Mouse (Mus musculus) neural tube, embryonic 14.5 days (tissue): ENCODE results near the gene Ppp3ca. TPM values are rescaled to one million over a fixed set of nuclear protein-coding genes. Genes with fewer than 3 reads are reported as not detected.

Source experiments
- ATAC-seq: fragments of 200-750 bp; cut with Nextera tagmentation; 2 replicates; pipeline ENCODE4 v1.8.0; 2017; ENCODE audit warnings: low read depth, mild to moderate bottlenecking, moderate TSS enrichment, moderate library complexity
- H3K27ac ChIP-seq: fragments of 300-500 bp; sonication (generic); 2 replicates; pipeline ENCODE4 v1.5.1; 2014; ENCODE audit warnings: low read depth, mild to moderate bottlenecking, control low read depth, low read length, moderate library complexity, mixed read lengths
- H3K27me3 ChIP-seq: fragments of 300-500 bp; sonication (generic); 2 replicates; pipeline ENCODE4 v1.6.1; 2014; ENCODE audit warnings: low read length; ENCODE audit not compliant: control insufficient read depth, insufficient read depth
- H3K36me3 ChIP-seq: fragments of 300-500 bp; sonication (generic); 2 replicates; pipeline ENCODE4 v1.6.1; 2014; ENCODE audit warnings: low read length, mixed read lengths; ENCODE audit not compliant: control insufficient read depth, insufficient read depth
- H3K4me1 ChIP-seq: fragments of 300-500 bp; sonication (generic); 2 replicates; pipeline ENCODE4 v1.6.1; 2014; ENCODE audit warnings: low read length; ENCODE audit not compliant: control insufficient read depth, insufficient read depth
- H3K4me2 ChIP-seq: fragments of 300-500 bp; sonication (generic); 2 replicates; pipeline ENCODE4 v1.6.1; 2014; ENCODE audit warnings: mild to moderate bottlenecking, low read depth, low read length, control low read depth
- H3K4me3 ChIP-seq: fragments of 300-500 bp; sonication (generic); 2 replicates; pipeline ENCODE4 v1.5.1; 2014; ENCODE audit warnings: low read depth, low read length, control low read depth, mixed read lengths
- H3K9ac ChIP-seq: fragments of 300-500 bp; sonication (generic); replicated peaks from 2 replicates; pipeline ENCODE4 v1.6.1; 2014; ENCODE audit warnings: low read depth, mild to moderate bottlenecking, control low read depth, low read length, mixed read lengths
- H3K9me3 ChIP-seq: fragments of 300-500 bp; sonication (generic); 2 replicates; pipeline ENCODE4 v1.6.1; 2016; ENCODE audit warnings: low read length; ENCODE audit not compliant: control insufficient read depth
- WGBS: fragments of 180-500 bp; shearing (Covaris S2); extraction: QIAGEN DNeasy Blood & Tissue Kit; methylation state at CpG from one replicate; pipeline ENCODE4 v1.1.7; 2014; 5-methylcytosine and 5-hydroxymethylcytosine counted together
- polyA plus RNA-seq: library from polyadenylated mRNA; unstranded; fragments of >200 nt; fragmentation: Nextera tagmentation; extraction: Ambion mirVana; gene quantifications from 2 replicates; pipeline ENCODE4 v1.2.1, GENCODE M21; 2014

The Ppp3ca gene
- polyA plus RNA-seq, 1 experiment from 2014 or later = 215 TPM

DNA sequence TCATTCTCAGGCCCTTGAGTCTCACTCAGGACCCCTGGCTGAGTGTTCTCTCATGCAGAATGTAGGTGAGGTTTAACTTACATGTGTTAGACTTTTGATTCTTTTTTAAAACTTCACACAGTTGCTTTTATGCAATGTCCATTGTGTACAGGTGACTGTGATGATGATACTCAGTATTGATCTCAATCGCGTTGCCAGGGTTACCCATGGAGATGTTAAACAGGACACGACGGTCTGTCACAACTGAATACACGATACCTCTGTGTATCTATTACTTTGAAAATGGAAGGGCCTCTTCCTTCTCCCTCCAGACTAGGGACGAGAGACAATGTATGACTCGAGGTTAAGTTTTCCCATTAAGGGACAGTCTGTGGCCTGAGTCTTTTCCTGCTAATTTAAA is 107.5 kb downstream of the Ppp3ca start:
- Histone ChIP-seq H3K4me1 (no peaks in the 10 kb centered on the region), H3K36me3 (no peaks in the 10 kb centered on the region), H3K27me3 (no peaks in the 10 kb centered on the region), H3K9me3 (no peaks in the 10 kb centered on the region), H3K27ac (no peak overlapping the region), H3K4me3 (no peak overlapping the region), H3K9ac (no peak overlapping the region), H3K4me2 (no peak overlapping the region)
- WGBS = 86% methylated on average over 7 of the region's 7 CpGs
- no peak for ATAC-seq

DNA sequence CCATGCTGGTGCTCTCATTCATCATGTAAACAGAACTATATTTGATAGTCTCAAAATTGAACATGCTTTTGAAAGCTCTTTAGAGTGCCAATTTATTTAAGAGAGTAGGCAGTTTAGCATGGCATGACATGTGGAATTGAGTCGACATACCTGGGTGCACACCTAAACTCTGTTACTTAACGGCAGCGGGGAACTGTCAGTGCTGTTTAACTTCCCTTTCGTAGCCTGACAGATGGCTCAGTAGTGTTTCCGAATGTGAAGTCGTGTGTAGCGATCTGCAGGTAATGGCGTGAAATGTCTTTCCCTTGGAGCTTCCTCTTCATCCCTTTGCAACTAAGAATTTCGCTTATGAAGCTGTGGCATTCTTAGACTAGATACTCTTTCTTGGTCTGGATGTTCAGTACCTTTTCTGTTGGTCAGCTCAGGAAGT is 107.9 kb downstream of the Ppp3ca start:
- no peak overlapping the region for H3K4me2 ChIP-seq
- WGBS = 75% methylated on average over 9 of the region's 9 CpGs
- no peak overlapping the region for H3K9ac ChIP-seq
- no peak overlapping the region for H3K4me3 ChIP-seq
- H3K27ac ChIP-seq = no peak overlapping the region
- no peaks in the 10 kb centered on the region for H3K4me1 ChIP-seq
- H3K9me3 ChIP-seq = no peaks in the 10 kb centered on the region
- ATAC-seq = no peak
- no peaks in the 10 kb centered on the region for H3K27me3 ChIP-seq
- no peaks in the 10 kb centered on the region for H3K36me3 ChIP-seq

DNA sequence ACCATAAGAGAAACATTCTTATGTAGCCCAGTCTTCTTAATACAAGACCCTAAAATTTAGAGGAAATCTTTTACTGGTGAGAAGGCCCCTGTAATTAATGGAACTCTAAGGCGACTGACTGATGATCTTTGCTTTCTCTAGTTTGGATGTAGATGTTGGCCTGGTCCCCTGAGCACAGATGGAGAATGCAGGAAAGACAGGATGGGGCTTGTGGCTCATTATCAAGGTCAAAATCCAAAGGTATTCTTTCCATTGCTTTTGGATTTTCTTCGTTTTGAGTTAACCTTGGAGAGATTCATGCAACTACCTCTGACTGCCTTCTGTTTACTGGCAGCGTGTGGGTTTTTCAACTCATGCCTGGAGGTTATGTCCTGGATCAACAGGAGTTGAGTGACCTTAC is 110.4 kb downstream of the Ppp3ca start:
- Histone ChIP-seq H3K36me3 (no peaks in the 10 kb centered on the region), H3K9me3 (no peaks in the 10 kb centered on the region), H3K27ac (no peak overlapping the region), H3K9ac (no peak overlapping the region), H3K4me1 (no peaks in the 10 kb centered on the region), H3K27me3 (no peaks in the 10 kb centered on the region), H3K4me3 (no peak overlapping the region), H3K4me2 (no peak overlapping the region)
- ATAC-seq = no peak
- 92% methylated on average over 3 of the region's 3 CpGs for WGBS

DNA sequence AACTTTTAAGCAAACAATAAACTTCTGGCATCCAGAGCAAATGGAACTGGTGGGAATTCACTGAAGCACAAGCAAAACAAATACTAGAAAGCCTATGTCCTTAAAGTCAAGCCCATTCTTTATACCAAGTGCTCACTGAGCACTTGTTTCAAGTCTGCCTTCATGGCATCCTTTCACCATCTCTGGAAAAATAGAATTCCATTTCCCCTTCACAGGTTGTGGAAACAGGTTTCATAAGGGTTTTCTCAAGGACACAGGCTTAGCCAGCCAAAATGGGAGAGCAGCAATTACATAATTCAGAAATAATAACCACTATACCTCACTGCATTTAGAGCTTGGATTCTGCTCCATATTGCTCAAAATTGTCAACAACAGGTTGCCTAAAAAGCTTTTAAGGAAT is 112.1 kb downstream of the Ppp3ca start:
- Histone ChIP-seq H3K4me1 (no peaks in the 10 kb centered on the region), H3K4me2 (no peak overlapping the region)

DNA sequence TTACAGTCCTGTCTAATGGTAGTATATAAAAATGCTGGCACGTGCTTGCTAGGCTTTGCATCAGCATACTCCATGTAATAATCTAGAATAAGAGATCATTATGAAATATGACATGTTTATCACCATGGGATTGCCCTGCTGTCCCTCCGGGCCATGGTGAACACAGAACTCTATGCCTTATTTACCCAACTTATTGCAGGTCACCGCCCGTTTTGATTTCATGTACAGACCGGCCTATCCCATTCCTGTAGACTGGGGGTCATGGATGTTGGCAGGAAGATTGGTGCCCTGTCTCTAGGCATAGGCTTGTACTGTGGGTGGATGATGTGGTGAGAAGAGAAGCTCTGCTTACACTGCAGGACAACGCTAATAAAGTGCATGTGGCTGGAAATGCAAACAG is 115.8 kb downstream of the Ppp3ca start:
- Histone ChIP-seq H3K27me3 (no peaks in the 10 kb centered on the region), H3K9ac (no peak overlapping the region)
- 89% methylated on average over 6 of the region's 6 CpGs for WGBS

More for the DNA sequence above, 112.1 kb downstream of the Ppp3ca start:
- no peak overlapping the region for H3K9ac ChIP-seq
- ATAC-seq = no peak
- no peak overlapping the region for H3K4me3 ChIP-seq
- no peaks in the 10 kb centered on the region for H3K27me3 ChIP-seq
- H3K27ac ChIP-seq = no peak overlapping the region
- no peaks in the 10 kb centered on the region for H3K9me3 ChIP-seq
- no peaks in the 10 kb centered on the region for H3K36me3 ChIP-seq

DNA sequence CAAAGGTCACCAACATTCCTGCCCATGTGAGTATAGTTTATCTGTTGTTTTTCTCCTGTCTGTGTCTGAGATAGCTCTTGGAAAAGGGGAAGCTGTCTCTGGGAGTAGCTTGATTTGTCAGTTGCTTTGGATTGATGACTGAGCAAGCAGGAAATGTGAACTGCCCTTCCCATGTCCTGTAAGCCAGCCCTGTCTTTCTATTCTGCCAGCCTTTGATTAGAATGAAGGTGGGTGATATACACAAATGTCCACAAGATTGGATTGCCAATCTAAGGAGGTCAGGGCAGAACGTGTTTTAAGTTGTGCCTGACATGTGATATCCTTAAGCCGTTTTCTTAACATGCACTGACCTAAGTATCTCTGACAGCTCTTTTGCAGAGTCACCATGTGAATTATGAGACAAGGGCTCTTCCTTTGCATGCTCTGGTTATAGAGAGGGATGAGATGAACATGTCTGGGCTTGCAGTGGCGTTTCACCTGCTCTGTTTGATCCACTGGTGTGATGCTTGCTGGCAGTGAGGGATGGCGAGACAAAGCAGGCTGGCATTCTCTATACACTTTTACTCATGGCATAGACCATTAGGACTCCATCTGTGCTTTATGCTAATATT is 120.4 kb downstream of the Ppp3ca start:
- Histone ChIP-seq H3K36me3 (no peaks in the 10 kb centered on the region), H3K27ac (no peak overlapping the region), H3K9ac (no peak overlapping the region), H3K4me1 (peaks cover 11% of the 10 kb centered on the region; the same call in 1 of the 2 replicates), H3K4me2 (no peak overlapping the region), H3K4me3 (no peak overlapping the region), H3K27me3 (no peaks in the 10 kb centered on the region), H3K9me3 (no peaks in the 10 kb centered on the region)
- no peak for ATAC-seq
- WGBS = 49% methylated on average over 4 of the region's 4 CpGs

More for the DNA sequence above, 115.8 kb downstream of the Ppp3ca start:
- no peak overlapping the region for H3K4me2 ChIP-seq
- H3K9me3 ChIP-seq = no peaks in the 10 kb centered on the region
- H3K36me3 ChIP-seq = no peaks in the 10 kb centered on the region
- H3K27ac ChIP-seq = no peak overlapping the region
- no peak overlapping the region for H3K4me3 ChIP-seq
- no peak for ATAC-seq
- peaks cover 6% of the 10 kb centered on the region; the same call in 1 of the 2 replicates for H3K4me1 ChIP-seq

DNA sequence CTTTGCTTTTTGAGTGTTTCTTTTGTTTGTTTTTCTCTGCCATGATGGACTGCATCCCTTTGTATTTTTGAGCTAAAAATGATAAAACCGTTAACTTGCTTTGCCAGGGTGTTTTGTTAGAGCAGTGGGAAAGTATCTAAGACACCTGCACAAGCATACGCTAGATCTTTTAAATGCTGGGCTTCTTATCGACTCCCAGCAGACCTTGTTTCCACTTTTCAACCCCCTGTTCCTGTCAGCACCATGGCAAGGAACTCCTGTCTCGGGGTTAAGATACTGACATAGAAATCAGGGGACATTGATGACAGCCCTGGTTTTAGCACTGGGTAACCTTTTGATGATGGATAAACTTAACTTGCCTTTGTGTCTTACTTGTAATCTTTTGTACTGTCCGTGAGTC is 121.5 kb downstream of the Ppp3ca start:
- 90% methylated on average over 5 of the region's 5 CpGs for WGBS
- no peak overlapping the region for H3K4me2 ChIP-seq
- ATAC-seq = no peak
- H3K4me3 ChIP-seq = no peak overlapping the region
- no peaks in the 10 kb centered on the region for H3K9me3 ChIP-seq
- H3K4me1 ChIP-seq = peaks cover 11% of the 10 kb centered on the region; the same call in 1 of the 2 replicates
- H3K27ac ChIP-seq = no peak overlapping the region
- H3K27me3 ChIP-seq = no peaks in the 10 kb centered on the region
- H3K9ac ChIP-seq = no peak overlapping the region
- H3K36me3 ChIP-seq = no peaks in the 10 kb centered on the region

DNA sequence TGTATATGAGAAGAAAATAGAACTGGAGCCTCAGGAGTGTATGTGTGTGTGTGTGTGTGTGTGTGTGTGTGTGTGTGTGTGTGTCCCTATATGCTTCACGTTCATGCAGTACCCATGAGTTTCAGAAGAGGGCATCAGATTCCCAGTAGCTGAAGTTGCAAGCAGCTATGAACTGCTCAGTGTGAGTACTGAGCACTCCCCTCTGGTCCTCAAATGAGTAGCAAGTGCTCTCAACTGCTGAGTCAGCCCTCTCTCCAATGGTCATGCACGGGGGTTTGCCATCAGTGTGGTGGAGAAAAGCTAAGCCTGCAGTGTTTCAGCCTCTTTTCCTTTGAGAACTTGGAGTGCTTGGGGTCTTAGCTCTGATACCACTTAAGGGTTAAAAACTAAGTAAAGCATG is 122.0 kb downstream of the Ppp3ca start:
- ATAC-seq = no peak
- no peak overlapping the region for H3K4me2 ChIP-seq
- no peaks in the 10 kb centered on the region for H3K9me3 ChIP-seq
- H3K27ac ChIP-seq = no peak overlapping the region
- 97% methylated on average over 2 of the region's 2 CpGs for whole genome bisulfite sequencing
- no peaks in the 10 kb centered on the region for H3K27me3 ChIP-seq
- H3K4me3 ChIP-seq = no peak overlapping the region
- H3K36me3 ChIP-seq = no peaks in the 10 kb centered on the region
- no peak overlapping the region for H3K9ac ChIP-seq
- peaks cover 11% of the 10 kb centered on the region; the same call in 1 of the 2 replicates for H3K4me1 ChIP-seq

DNA sequence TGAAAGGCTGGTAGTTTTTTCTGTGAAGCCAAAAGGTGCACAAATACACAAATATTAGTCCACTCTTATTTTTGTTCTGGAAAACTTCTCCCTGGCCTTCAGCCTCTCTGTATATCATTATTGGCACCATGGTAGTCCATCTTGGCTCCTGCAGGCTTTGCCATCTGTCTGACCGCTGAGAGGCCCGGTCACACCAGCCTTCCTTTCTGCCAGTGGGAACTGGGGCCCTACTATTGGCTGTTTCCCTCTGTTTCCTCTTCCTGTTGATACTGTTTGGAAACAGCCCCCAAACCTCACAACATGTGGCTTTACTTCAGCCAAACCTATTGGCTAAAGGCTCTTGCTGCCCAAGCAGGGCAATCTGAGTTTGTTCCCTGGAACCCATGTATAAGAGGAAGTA is 123.5 kb downstream of the Ppp3ca start:
- no peak overlapping the region for H3K4me2 ChIP-seq
- 80% methylated on average over 2 of the region's 2 CpGs for WGBS
- H3K4me3 ChIP-seq = no peak overlapping the region
- peaks cover 2% of the 10 kb centered on the region; the same call in 1 of the 2 replicates for H3K36me3 ChIP-seq
- H3K27me3 ChIP-seq = no peaks in the 10 kb centered on the region
- no peak for ATAC-seq
- H3K4me1 ChIP-seq = peaks cover 11% of the 10 kb centered on the region; the same call in 1 of the 2 replicates
- H3K9me3 ChIP-seq = no peaks in the 10 kb centered on the region
- H3K9ac ChIP-seq = no peak overlapping the region
- H3K27ac ChIP-seq = no peak overlapping the region
